Mouse (Mus musculus) heart, postnatal 0 days (tissue): ENCODE results near the gene Zdhhc12. TPM values are rescaled to one million over a fixed set of nuclear protein-coding genes. Genes with fewer than 3 reads are reported as not detected.

Experiments
- ATAC-seq: fragments of 200-750 bp; cut with Nextera tagmentation; 2 replicates; pipeline ENCODE4 v1.8.0; 2017; ENCODE audit warnings: low read depth, moderate number of reproducible peaks, moderate library complexity; ENCODE audit not compliant: insufficient read depth
- DNase-seq: peaks from one replicate; pipeline ENCODE4 v3.0.0-alpha.2; 2016; ENCODE audit warnings: low spot score
- H3K27ac ChIP-seq: fragments of 300-500 bp; sonication (generic); 2 replicates; pipeline ENCODE4 v1.5.1; 2014; ENCODE audit warnings: low read depth, mild to moderate bottlenecking
- H3K27me3 ChIP-seq: fragments of 300-500 bp; sonication (generic); 2 replicates; pipeline ENCODE4 v1.6.1; 2014; ENCODE audit warnings: low read length, mixed read lengths; ENCODE audit not compliant: control insufficient read depth, insufficient read depth
- H3K36me3 ChIP-seq: fragments of 300-500 bp; sonication (generic); replicated peaks from 2 replicates; pipeline ENCODE4 v1.6.1; 2014; ENCODE audit warnings: low read length, mixed read lengths; ENCODE audit not compliant: control insufficient read depth, insufficient read depth
- H3K4me1 ChIP-seq: fragments of 300-500 bp; sonication (generic); 2 replicates; pipeline ENCODE4 v1.6.1; 2014; ENCODE audit warnings: antibody characterized with exemption; ENCODE audit not compliant: control insufficient read depth, insufficient read depth
- H3K4me2 ChIP-seq: fragments of 300-500 bp; sonication (generic); 2 replicates; pipeline ENCODE4 v1.6.1; 2014; ENCODE audit warnings: low read depth, mild to moderate bottlenecking, low read length, moderate library complexity
- H3K4me3 ChIP-seq: fragments of 300-500 bp; sonication (generic); 2 replicates; pipeline ENCODE4 v1.5.1; 2014; ENCODE audit warnings: low read depth, low read length
- H3K9ac ChIP-seq: fragments of 300-500 bp; sonication (generic); replicated peaks from 2 replicates; pipeline ENCODE4 v1.6.1; 2014; ENCODE audit warnings: low read depth, low read length, mixed read lengths
- H3K9me3 ChIP-seq: fragments of 300-500 bp; sonication (generic); replicated peaks from 2 replicates; pipeline ENCODE4 v1.6.1; 2016; ENCODE audit warnings: low read length; ENCODE audit not compliant: control insufficient read depth
- CTCF ChIP-seq: IDR thresholded peaks from 2 replicates; pipeline ENCODE4 v1.5.1; 2016; ENCODE audit warnings: antibody characterized with exemption, control low read depth, low read depth
- EP300 ChIP-seq: IDR thresholded peaks from 2 replicates; pipeline ENCODE4 v1.6.1; 2016; ENCODE audit warnings: antibody characterized with exemption, low read depth
- WGBS: fragments of 180-500 bp; shearing (Covaris S2); extraction: QIAGEN DNeasy Blood & Tissue Kit; methylation state at CpG from one replicate; pipeline ENCODE4 v1.1.7; 2014; 5-methylcytosine and 5-hydroxymethylcytosine counted together
- polyA plus RNA-seq: library from polyadenylated mRNA; unstranded; fragments of >200 nt; fragmentation: Nextera tagmentation; extraction: Ambion mirVana; gene quantifications from 2 replicates; pipeline ENCODE4 v1.2.1, GENCODE M21; 2015
- total RNA-seq: library from RNA; depleted of rRNA; stranded (reverse); fragments of >200 nt; gene quantifications from 2 replicates; pipeline ENCODE4 v1.2.3, GENCODE M21; 2014; ENCODE audit warnings: low replicate concordance

Zdhhc12 gene
- total and polyA plus RNA-seq, 2 experiments from 2014 or later = 15.5 to 19.9 TPM

DNA sequence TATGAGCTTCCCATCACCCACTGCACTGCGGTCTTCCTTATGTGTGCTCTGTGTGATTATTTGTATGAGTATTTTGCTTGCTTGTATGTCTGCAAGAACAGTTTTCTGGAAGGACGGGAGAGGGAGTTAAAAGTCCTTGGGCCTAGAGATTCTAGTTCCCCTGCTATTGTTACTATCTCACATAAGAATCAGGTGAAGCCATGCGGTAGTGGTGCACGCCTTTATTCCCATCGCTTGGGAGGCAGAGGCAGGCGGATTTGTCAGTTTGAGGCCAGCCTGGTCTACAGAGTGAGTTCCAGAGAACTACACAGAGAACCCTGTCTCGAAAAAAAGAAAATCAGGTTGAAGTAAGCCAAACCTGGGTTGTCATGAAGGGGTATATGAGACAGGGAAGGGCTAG, 20.6 kb downstream of the Zdhhc12 start:
- Histone ChIP-seq H3K36me3 (peaks cover 37% of the 10 kb centered on the region), H3K27ac (no peak overlapping the region), H3K9me3 (no peaks in the 10 kb centered on the region), H3K27me3 (no peaks in the 10 kb centered on the region), H3K9ac (no peak overlapping the region), H3K4me2 (no peak overlapping the region), H3K4me1 (peaks cover 2% of the 10 kb centered on the region; the same call in 1 of the 2 replicates), H3K4me3 (no peak overlapping the region)
- no peak for ATAC-seq
- DNase-seq = no peak
- WGBS = 78% methylated on average over 7 of the region's 7 CpGs
- TF ChIP-seq CTCF = no peak
- no peak for TF ChIP-seq EP300

DNA sequence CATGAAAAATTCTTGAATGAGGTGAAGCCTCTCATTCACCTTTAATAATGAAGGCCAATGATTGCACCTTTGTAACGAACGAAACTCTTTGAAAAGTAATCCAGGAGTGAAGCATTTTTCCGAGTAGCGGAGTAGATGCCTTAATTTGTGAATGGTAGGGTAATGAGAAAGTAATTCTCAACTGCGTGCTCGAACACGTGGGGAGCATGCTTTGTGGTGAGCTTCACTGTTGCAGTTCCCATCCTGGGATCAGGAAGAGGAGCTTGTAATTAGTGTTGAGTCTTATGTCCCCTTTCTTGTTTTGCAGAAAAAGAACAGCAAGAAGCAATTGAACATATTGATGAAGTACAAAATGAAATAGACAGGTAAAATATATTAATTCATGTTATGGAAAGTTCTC, 25.5 kb downstream of the Zdhhc12 start:
- no peak for TF ChIP-seq EP300
- TF ChIP-seq CTCF = no peak
- Histone ChIP-seq H3K4me3 (peak overlapping the region; percentile 98), H3K36me3 (peaks cover 34% of the 10 kb centered on the region), H3K9me3 (no peaks in the 10 kb centered on the region), H3K27me3 (no peaks in the 10 kb centered on the region), H3K4me2 (peak overlapping the region; percentile 92), H3K4me1 (peaks cover 16% of the 10 kb centered on the region), H3K9ac (peak overlapping the region; percentile 91), H3K27ac (no peak overlapping the region)
- 26% methylated on average over 7 of the region's 7 CpGs for WGBS
- no peak for ATAC-seq
- no peak for DNase-seq

DNA sequence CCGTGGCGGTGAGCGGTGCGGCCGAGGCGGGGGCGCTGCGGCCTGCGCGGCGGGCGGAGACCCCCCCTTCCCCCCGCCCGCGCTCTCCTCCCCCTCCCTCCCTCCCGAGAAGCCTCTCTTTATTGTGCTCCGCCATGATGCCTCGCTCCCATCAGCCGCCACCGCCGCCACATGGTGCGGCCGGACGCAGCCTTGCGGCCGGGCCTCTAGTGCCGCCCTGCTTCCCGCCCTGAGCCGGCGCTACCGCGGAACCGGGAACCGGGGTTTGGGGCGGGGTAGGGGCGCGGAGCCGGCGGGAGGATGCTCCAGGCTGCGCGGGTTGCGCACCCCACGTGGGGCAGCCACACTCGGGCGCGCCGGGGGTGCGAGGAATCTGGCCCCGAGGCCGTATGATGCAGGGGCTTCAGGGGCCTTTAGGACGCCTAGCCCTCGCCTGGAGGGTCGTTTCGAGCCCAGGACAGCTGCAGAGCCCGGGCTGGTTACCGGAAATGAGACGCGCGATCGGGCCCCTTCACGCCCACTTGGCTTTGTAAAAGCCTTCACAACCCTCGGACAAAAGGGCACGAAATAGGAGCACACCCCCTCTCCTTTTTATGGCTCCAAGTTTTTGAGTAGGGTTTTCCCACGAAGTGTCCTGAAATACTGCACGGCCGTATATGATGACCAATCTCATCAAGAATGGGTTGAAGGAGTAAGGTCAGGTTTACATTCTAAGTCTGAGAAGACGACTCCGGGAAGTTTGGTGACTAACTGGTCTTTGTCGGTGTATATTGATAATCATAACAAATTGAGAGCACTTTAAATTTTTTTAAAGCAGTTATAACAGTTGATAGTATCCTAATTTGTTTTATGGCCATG, 26.2 kb downstream of the Zdhhc12 start:
- H3K27ac ChIP-seq = peak overlapping the region; percentile 99
- no peaks in the 10 kb centered on the region for H3K27me3 ChIP-seq
- peaks cover 27% of the 10 kb centered on the region for H3K36me3 ChIP-seq
- H3K9ac ChIP-seq = peak overlapping the region; percentile 91
- peak; percentile 4 for ATAC-seq
- no peaks in the 10 kb centered on the region for H3K9me3 ChIP-seq
- H3K4me3 ChIP-seq = peak overlapping the region; percentile 98
- H3K4me2 ChIP-seq = peak overlapping the region; percentile 92
- no peak for TF ChIP-seq EP300
- TF ChIP-seq CTCF = no peak
- under 1% methylated on average over 53 of the region's 69 CpGs for WGBS
- DNase-seq = no peak
- H3K4me1 ChIP-seq = peaks cover 16% of the 10 kb centered on the region

DNA sequence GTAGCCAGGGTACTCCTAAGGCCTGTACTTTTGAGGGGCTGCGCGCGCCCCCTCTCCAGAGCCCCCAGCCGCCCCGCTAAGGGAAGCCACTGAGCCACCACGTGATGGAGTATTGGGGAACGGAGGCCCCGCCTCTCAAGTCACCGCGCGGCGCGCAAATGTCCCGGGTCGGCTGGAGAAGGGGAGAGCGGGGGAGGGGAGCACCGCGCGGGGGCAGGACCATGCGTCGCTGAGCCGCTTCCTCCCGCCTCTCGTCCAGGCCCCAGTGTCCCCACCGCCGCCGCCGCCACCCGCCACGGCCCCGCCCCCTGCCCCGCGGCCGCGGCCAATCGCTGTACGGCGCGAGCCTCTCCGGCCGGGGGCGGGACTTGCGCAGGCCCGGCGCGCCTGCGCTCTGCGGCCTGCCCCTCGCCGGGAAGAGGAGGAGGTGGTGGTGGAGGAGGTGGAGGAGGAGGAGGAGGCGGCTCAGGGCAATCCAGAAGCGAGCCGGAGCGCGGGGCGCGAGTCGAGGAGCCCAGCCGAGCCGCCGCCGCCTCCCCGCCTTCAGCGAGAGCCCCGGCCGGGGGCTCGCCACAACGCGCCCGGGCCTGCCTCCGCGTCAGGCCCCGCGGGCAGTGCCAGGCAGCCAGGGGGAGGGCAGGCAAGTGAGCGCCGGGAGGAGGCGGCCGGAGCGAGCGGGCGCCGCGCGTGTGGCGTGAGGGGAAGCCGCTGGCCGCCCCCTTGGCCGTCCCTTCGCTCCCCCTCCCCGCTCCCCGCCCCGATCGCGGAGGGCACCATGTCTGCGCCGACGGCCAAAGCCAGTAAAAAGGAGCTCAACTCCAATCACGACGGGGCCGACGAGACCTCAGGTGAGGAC, 27.2 kb downstream of the Zdhhc12 start:
- Histone ChIP-seq H3K9ac (peak overlapping the region; percentile 91), H3K27me3 (no peaks in the 10 kb centered on the region), H3K4me3 (peak overlapping the region; percentile 98), H3K27ac (peak overlapping the region; percentile 99), H3K4me1 (peaks cover 16% of the 10 kb centered on the region), H3K36me3 (peaks cover 24% of the 10 kb centered on the region), H3K9me3 (no peaks in the 10 kb centered on the region), H3K4me2 (peak overlapping the region; percentile 92)
- TF ChIP-seq EP300 (no peak), CTCF (peak; percentile 4; the same call in 1 of the 2 replicates)
- DNase-seq = peak; percentile 98
- 0% methylated on average over 41 of the region's 101 CpGs for WGBS
- ATAC-seq = peak; percentile 95

DNA sequence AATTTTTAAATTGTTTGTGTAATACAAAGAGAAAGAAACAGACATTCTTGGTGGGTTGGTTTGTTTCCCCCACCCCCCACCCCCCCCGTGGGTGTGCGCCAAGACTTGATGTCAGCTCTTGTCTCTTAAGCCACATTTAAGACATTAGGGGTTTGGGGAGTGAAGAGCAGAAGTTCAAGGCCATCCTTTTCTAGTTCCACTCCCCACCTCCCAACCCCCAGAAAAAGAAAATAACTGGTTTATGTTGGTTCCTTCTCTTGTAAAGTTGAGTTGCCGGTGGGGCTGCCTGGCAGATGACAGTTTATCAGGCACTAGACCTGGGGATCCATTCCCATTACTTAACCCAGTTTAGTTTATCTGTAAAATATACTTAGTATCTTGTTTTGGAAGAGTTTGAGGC, 29.1 kb downstream of the Zdhhc12 start:
- H3K4me1 ChIP-seq = peaks cover 16% of the 10 kb centered on the region
- H3K9me3 ChIP-seq = no peaks in the 10 kb centered on the region
- 53% methylated on average over 3 of the region's 3 CpGs for WGBS
- DNase-seq (no peak), ATAC-seq (no peak)
- no peak overlapping the region for H3K27ac ChIP-seq
- TF ChIP-seq EP300 = no peak
- no peak for TF ChIP-seq CTCF
- no peak overlapping the region for H3K4me2 ChIP-seq
- no peaks in the 10 kb centered on the region for H3K27me3 ChIP-seq
- H3K4me3 ChIP-seq = no peak overlapping the region
- no peak overlapping the region for H3K9ac ChIP-seq
- H3K36me3 ChIP-seq = peaks cover 9% of the 10 kb centered on the region
